Mouse (Mus musculus) layer of hippocampus, adult 9-10 months (tissue): ENCODE measurements around the gene Zfp113.
"Not testable (repeated sequence)": the region's sequence is repeated elsewhere in the genome, so short reads cannot be mapped to it uniquely, and the experiment has no call there.

Experiments used
- DNase-seq: peaks from one replicate; pipeline ENCODE4 v3.0.0; 2022; ENCODE audit warnings: low spot score

The Zfp113 gene

GRCm38 (mm10) chr5:138137935-138138549 is 17.5 kb downstream of the Zfp113 start:
- DNase-seq = no peak

- DNase-seq = no peak
These were observed 18.3 kb downstream of the Zfp113 start for GRCm38 (mm10) chr5:138137257-138137656.

GRCm38 (mm10) chr5:138132425-138133064 is 23.0 kb downstream of the Zfp113 start:
- no peak for DNase-seq

- no peak for DNase-seq
These were observed 37.5 kb downstream of the Zfp113 start for GRCm38 (mm10) chr5:138118041-138118440.

- no peak for DNase-seq
These were observed 38.1 kb downstream of the Zfp113 start for GRCm38 (mm10) chr5:138117199-138118015.

- peak; percentile 50 for DNase-seq
These were observed 39.0 kb downstream of the Zfp113 start, which contains the start of gene Zscan21 for GRCm38 (mm10) chr5:138116255-138117198. TSS of gene Zscan21 (plus strand) at chr5:138116903.

- not testable (repeated sequence) for DNase-seq
These were observed 45.6 kb downstream of the Zfp113 start for GRCm38 (mm10) chr5:138109847-138110396.

GRCm38 (mm10) chr5:138107130-138107529 is 48.4 kb downstream of the Zfp113 start:
- DNase-seq = no peak

- DNase-seq = no peak
These were observed 50.6 kb downstream of the Zfp113 start for GRCm38 (mm10) chr5:138104976-138105375.

GRCm38 (mm10) chr5:138094474-138094873 is 61.1 kb downstream of the Zfp113 start:
- no peak for DNase-seq

- DNase-seq = no peak
These were observed 62.8 kb downstream of the Zfp113 start for GRCm38 (mm10) chr5:138092771-138093170.

- DNase-seq = no peak
These were observed 64.8 kb downstream of the Zfp113 start for GRCm38 (mm10) chr5:138090737-138091136.

GRCm38 (mm10) chr5:138090271-138090670 is 65.3 kb downstream of the Zfp113 start:
- no peak for DNase-seq
